Comparison of ENCODE assay signal across 19 mouse cellular contexts in the genomic region with DNA sequence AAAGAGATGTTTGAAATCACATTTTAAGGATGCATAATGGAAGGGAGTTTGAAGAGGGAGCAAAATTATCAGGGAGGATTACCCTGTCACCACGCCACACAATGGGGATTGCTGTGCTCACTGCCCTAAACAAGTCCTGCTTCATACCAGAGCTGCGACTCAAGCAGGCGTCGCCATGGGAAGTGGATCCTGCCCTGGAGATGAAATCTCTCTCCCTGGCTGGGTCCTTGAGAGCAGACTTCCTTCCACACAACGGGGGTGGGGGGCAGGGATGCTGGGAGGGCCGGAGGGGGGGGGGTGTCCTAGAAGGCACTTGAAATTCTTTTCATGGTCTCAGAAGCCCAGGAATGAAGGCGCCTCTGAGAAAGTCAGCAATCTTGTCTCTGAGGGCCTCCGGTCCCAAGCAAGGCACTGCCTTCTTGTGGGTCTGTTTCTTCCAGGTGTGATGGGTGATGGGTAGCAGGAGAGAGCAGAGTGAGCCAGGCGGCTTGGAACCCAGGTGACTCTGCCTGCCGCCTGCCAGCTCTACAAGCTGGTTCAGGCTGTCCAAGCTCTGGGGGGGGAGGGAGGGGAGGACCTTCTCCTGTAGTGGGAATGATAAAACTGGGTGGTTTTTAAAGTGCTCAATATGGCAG. TPM values are rescaled to one million over a fixed set of nuclear protein-coding genes. Genes with fewer than 3 reads are reported as not detected.
A peak's percentile ranks its signal among the peaks of the same experiment; 100 is the strongest.
DNase-seq lines count a peak whose midpoint lies in the region; ATAC-seq and TF ChIP-seq lines count a peak whose summit lies in the region.
"Had no signal": no experiment of that assay in that cellular context is flagged by ENCODE, and none has a peak within 500 bp of the region (broad histone marks: within the 10 kb centered on the region; RNA-seq: fewer than 3 reads in every experiment).

No protein-coding gene starts in this region.

- peak overlapping the region; percentile 67; the same call in 1 of the 2 replicates for H3K27ac ChIP-seq in lung, embryonic 14.5 days (ENCODE audit: low read depth)
- H3K27ac ChIP-seq in midbrain, embryonic 10.5 days (replicated peaks), result peak overlapping the region; percentile 64
- peak overlapping the region; percentile 58; the same call in 1 of the 2 replicates for H3K27ac ChIP-seq in stomach, embryonic 16.5 days (ENCODE audit: low read length)
- H3K27ac ChIP-seq: embryonic facial prominence, embryonic 12.5 days; hindbrain, embryonic 10.5 days; kidney, embryonic 15.5 days; limb, embryonic 13.5 days; liver, embryonic 14.5 days; neural tube, embryonic 13.5 days had no signal

- peak; percentile 77 for ATAC-seq in lung, embryonic 14.5 days (ENCODE audit: insufficient read depth)
- ATAC-seq in stomach, embryonic 16.5 days (ENCODE audit: insufficient read depth, low FRiP score), result no peak
- ATAC-seq: CD4-positive, CD25-positive, alpha-beta regulatory T cell, adult 4 months had no signal

- no peak for TF ChIP-seq CTCF in lung, embryonic 14.5 days (IDR thresholded peaks at IDR 0.05; ENCODE audit: low read depth)
- TF ChIP-seq CTCF in brain, embryonic 14.5 days (IDR thresholded peaks at IDR 0.05; ENCODE audit: borderline replicate concordance, extremely low read depth, insufficient read depth, insufficient read length), result no peak

- peak overlapping the region; percentile 42 for H3K4me2 ChIP-seq in lung, embryonic 14.5 days
- no peak overlapping the region for H3K4me2 ChIP-seq in stomach, embryonic 16.5 days (ENCODE audit: low read depth, low read length)
- H3K4me2 ChIP-seq: embryonic facial prominence, embryonic 12.5 days; kidney, embryonic 15.5 days; limb, embryonic 13.5 days; neural tube, embryonic 13.5 days had no signal

- H3K27me3 ChIP-seq in lung, embryonic 14.5 days (ENCODE audit: insufficient read depth, low read length), result no peaks in the 10 kb centered on the region
- H3K27me3 ChIP-seq in midbrain, embryonic 10.5 days (ENCODE audit: low read depth, poor library complexity, severe bottlenecking), result peaks cover 8% of the 10 kb centered on the region; the same call in 1 of the 2 replicates
- no peaks in the 10 kb centered on the region for H3K27me3 ChIP-seq in stomach, embryonic 16.5 days (ENCODE audit: control insufficient read depth, insufficient read depth, low read length)
- H3K27me3 ChIP-seq: embryonic facial prominence, embryonic 12.5 days; kidney, embryonic 15.5 days; neural tube, embryonic 13.5 days had no signal

- DNase-seq in lung, embryonic 14.5 days, result peak; percentile 54
- DNase-seq in lung, postnatal 36 days, result no peak
- peak; percentile 25 for DNase-seq in brain, embryonic 14.5 days (ENCODE audit: low read depth)
- no peak for DNase-seq in midbrain, embryonic 10.5 days (ENCODE audit: low spot score)
- no peak for DNase-seq in ovary, postnatal 36 days (ENCODE audit: low spot score)
- DNase-seq in kidney, adult 11 months, result no peak
- DNase-seq: cerebellum, postnatal 25 days had no signal

- H3K4me3 ChIP-seq in lung, embryonic 14.5 days (ENCODE audit: low read depth, low read length), result no peak overlapping the region
- H3K4me3 ChIP-seq in midbrain, embryonic 10.5 days, result peak overlapping the region; percentile 21; the same call in 1 of the 2 replicates
- H3K4me3 ChIP-seq in stomach, embryonic 16.5 days (replicated peaks; ENCODE audit: low read length), result no peak overlapping the region
- H3K4me3 ChIP-seq: embryonic facial prominence, embryonic 12.5 days; hindbrain, embryonic 10.5 days; kidney, embryonic 15.5 days; limb, embryonic 13.5 days; neural tube, embryonic 13.5 days had no signal

- no peaks in the 10 kb centered on the region for H3K4me1 ChIP-seq in lung, embryonic 14.5 days (ENCODE audit: insufficient read depth)
- H3K4me1 ChIP-seq in midbrain, embryonic 10.5 days, result peaks cover 11% of the 10 kb centered on the region
- no peaks in the 10 kb centered on the region for H3K4me1 ChIP-seq in stomach, embryonic 16.5 days (ENCODE audit: control insufficient read depth, insufficient read depth, low read length)
- H3K4me1 ChIP-seq: embryonic facial prominence, embryonic 12.5 days; kidney, embryonic 15.5 days; limb, embryonic 13.5 days; neural tube, embryonic 13.5 days had no signal

- H3K9ac ChIP-seq in lung, embryonic 14.5 days, result 0 out of 2 replicates have a peak overlapping the region, but pooled peaks have one; percentile 1
- H3K9ac ChIP-seq in stomach, embryonic 16.5 days (ENCODE audit: low read length), result no peak overlapping the region
- H3K9ac ChIP-seq: embryonic facial prominence, embryonic 12.5 days; kidney, embryonic 15.5 days; limb, embryonic 13.5 days; liver, embryonic 14.5 days; neural tube, embryonic 13.5 days had no signal

- peaks cover 9% of the 10 kb centered on the region; the same call in 1 of the 2 replicates for H3K9me3 ChIP-seq in lung, embryonic 14.5 days (ENCODE audit: low read depth, low read length)
- peaks cover 16% of the 10 kb centered on the region for H3K9me3 ChIP-seq in midbrain, embryonic 10.5 days (replicated peaks)
- H3K9me3 ChIP-seq in stomach, embryonic 16.5 days (replicated peaks; ENCODE audit: control insufficient read depth, low read length), result no peaks in the 10 kb centered on the region; the same call in 1 of the 2 replicates
- H3K9me3 ChIP-seq: G1E had no signal

- H3K36me3 ChIP-seq in lung, embryonic 14.5 days (ENCODE audit: insufficient read depth), result no peaks in the 10 kb centered on the region
- H3K36me3 ChIP-seq in midbrain, embryonic 10.5 days, result no peaks in the 10 kb centered on the region
- no peaks in the 10 kb centered on the region for H3K36me3 ChIP-seq in stomach, embryonic 16.5 days (ENCODE audit: control insufficient read depth, insufficient read depth, low read length)
- H3K36me3 ChIP-seq: embryonic facial prominence, embryonic 12.5 days; G1E; hindbrain, embryonic 10.5 days; kidney, embryonic 15.5 days; limb, embryonic 13.5 days; neural tube, embryonic 13.5 days had no signal

- TF ChIP-seq POLR2A in brain, embryonic 14.5 days (IDR thresholded peaks at IDR 0.05; ENCODE audit: borderline replicate concordance, extremely low read depth, insufficient read depth, insufficient read length, poor library complexity, severe bottlenecking), result no peak

- WGBS in lung, embryonic 14.5 days, result 20% methylated on average over 10 of the region's 10 CpGs
- WGBS in midbrain, embryonic 10.5 days, result 37% methylated on average over 10 of the region's 10 CpGs
- WGBS in stomach, embryonic 16.5 days, result 28% methylated on average over 10 of the region's 10 CpGs

RNA-seq across cellular contexts. Expression of gene Foxe1, which starts 51.7 kb away (rescaled TPM):
- polyA plus RNA-seq in lung, embryonic 14.5 days (2014; fragmentation: Nextera tagmentation; extraction: Ambion mirVana), result not detected in 2 replicates
- 0.03 TPM in 1 of 2 replicates, not detected in the other for polyA plus RNA-seq in brain, embryonic 14.5 days (2012; rRNA removed)
- polyA plus RNA-seq in midbrain, embryonic 10.5 days (2016; fragmentation: Nextera tagmentation; extraction: Ambion mirVana), result 0.07 TPM in 1 of 2 replicates, not detected in the other
- 0.26 and 0.31 TPM in 2 replicates for polyA plus RNA-seq in stomach, embryonic 16.5 days (2015; fragmentation: Nextera tagmentation; extraction: Ambion mirVana)
- polyA plus RNA-seq: CD4-positive, CD25-positive, alpha-beta regulatory T cell, adult 4 months; G1E; heart, embryonic 14.5 days; kidney, embryonic 15.5 days; large intestine, adult 2 months; limb, embryonic 13.5 days; neural tube, embryonic 13.5 days; urinary bladder, adult 2 months had no signal

Comparison
In these comparisons a context has a peak if more than half of its experiments do, and no peak if none do; other contexts are left out.
1. DNase-seq: peak in lung, embryonic 14.5 days (single experiment) and brain, embryonic 14.5 days (single experiment); none in lung, postnatal 36 days (single experiment), midbrain, embryonic 10.5 days (single experiment), ovary, postnatal 36 days (single experiment) and kidney, adult 11 months (single experiment).
2. Peak in every context shown above with its lines, with median percentiles within 50 percentile points of each other: H3K27ac ChIP-seq.